19 mouse cellular contexts compared by ENCODE assay signal in genomic region chrX:102169724-102170123, GRCm38 (mm10). TPM values are rescaled to one million over a fixed set of nuclear protein-coding genes. Genes with fewer than 3 reads are reported as not detected.
A peak's percentile ranks its signal among the peaks of the same experiment; 100 is the strongest.
DNase-seq lines count a peak whose midpoint lies in the region; TF ChIP-seq lines count a peak whose summit lies in the region.
"Had no signal": no experiment of that assay in that cellular context is flagged by ENCODE, and none has a peak within 500 bp of the region (broad histone marks: within the 10 kb centered on the region; RNA-seq: fewer than 3 reads in every experiment).

No protein-coding gene starts in this region.

- H3K4me1 ChIP-seq in limb, embryonic 10.5 days = peaks cover 12% of the 10 kb centered on the region
- H3K4me1 ChIP-seq: embryonic facial prominence, embryonic 12.5 days had no signal

- TF ChIP-seq POLR2A in brain, embryonic 14.5 days (IDR thresholded peaks at IDR 0.05; ENCODE audit: borderline replicate concordance, extremely low read depth, insufficient read depth, insufficient read length, poor library complexity, severe bottlenecking) = no peak

- H3K36me3 ChIP-seq in limb, embryonic 10.5 days = no peaks in the 10 kb centered on the region
- H3K36me3 ChIP-seq: embryonic facial prominence, embryonic 12.5 days; forebrain, embryonic 15.5 days had no signal

- WGBS in limb, embryonic 10.5 days = 79% methylated on average over 1 of the region's 1 CpGs

- H3K4me3 ChIP-seq in limb, embryonic 10.5 days = no peak overlapping the region
- H3K4me3 ChIP-seq: embryonic facial prominence, embryonic 12.5 days; forebrain, embryonic 13.5 days; forebrain, embryonic 15.5 days had no signal

- no peaks in the 10 kb centered on the region for H3K9me3 ChIP-seq in limb, embryonic 10.5 days (replicated peaks)
- H3K9me3 ChIP-seq: embryonic facial prominence, embryonic 12.5 days; forebrain, embryonic 13.5 days; forebrain, embryonic 15.5 days had no signal

- peak; percentile 60 for DNase-seq in 3T3-L1 (ENCODE audit: low read depth, low spot score)
- DNase-seq in NIH3T3 (ENCODE audit: low read depth) = peak; percentile 44
- DNase-seq in brain, embryonic 14.5 days (ENCODE audit: low read depth) = peak; percentile 40
- DNase-seq in retina, embryonic 14.5 days (ENCODE audit: low spot score) = no peak
- no peak for DNase-seq in limb, embryonic 10.5 days (ENCODE audit: low spot score)
- DNase-seq: adrenal gland, adult 8-10 months; adrenal gland, postnatal 14 days; adrenal gland, postnatal 36 days; cerebellum, adult 11 months; cerebellum, adult 18-20 months; cerebellum, adult 8-10 months; cerebellum, adult 9-11 months; cerebellum, postnatal 14 days; cerebellum, postnatal 36 days; embryo, embryonic 11 days; forebrain, postnatal 0 days had no signal

- no peak overlapping the region for H3K27ac ChIP-seq in limb, embryonic 10.5 days
- H3K27ac ChIP-seq: embryonic facial prominence, embryonic 12.5 days; forebrain, embryonic 13.5 days; forebrain, embryonic 15.5 days had no signal

- TF ChIP-seq CTCF in brain, embryonic 14.5 days (IDR thresholded peaks at IDR 0.05; ENCODE audit: borderline replicate concordance, extremely low read depth, insufficient read depth, insufficient read length) = no peak

- H3K27me3 ChIP-seq in limb, embryonic 10.5 days (ENCODE audit: low read depth, poor library complexity, severe bottlenecking) = peaks cover 91% of the 10 kb centered on the region
- H3K27me3 ChIP-seq: forebrain, embryonic 13.5 days; forebrain, embryonic 15.5 days had no signal

RNA-seq across cellular contexts. Expression of gene Ercc6l, which starts 12.8 kb away (rescaled TPM):
- polyA plus RNA-seq in brain, embryonic 14.5 days (2012; rRNA removed) = 2.2 and 2.5 TPM in 2 replicates
- 22.7 and 23.7 TPM in 2 replicates for polyA plus RNA-seq in limb, embryonic 10.5 days (2016; fragmentation: Nextera tagmentation; extraction: Ambion mirVana)

RNA-seq across cellular contexts. Expression of gene Rps4x, which starts 19.5 kb away (rescaled TPM):
- 989 and 1,086 TPM in 2 replicates for polyA plus RNA-seq in brain, embryonic 14.5 days (2012; rRNA removed)
- 679 and 777 TPM in 2 replicates for polyA plus RNA-seq in limb, embryonic 10.5 days (2016; fragmentation: Nextera tagmentation; extraction: Ambion mirVana)

RNA-seq across cellular contexts. Expression of gene Pin4, which starts 50.5 kb away (rescaled TPM):
- polyA plus RNA-seq in brain, embryonic 14.5 days (2012; rRNA removed) = 38.2 and 39.8 TPM in 2 replicates
- polyA plus RNA-seq in limb, embryonic 10.5 days (2016; fragmentation: Nextera tagmentation; extraction: Ambion mirVana) = 81.2 and 96.0 TPM in 2 replicates

Comparison
In these comparisons a context has a peak if more than half of its experiments do, and no peak if none do; other contexts are left out.
1. DNase-seq: peak in 3T3-L1 (single experiment), NIH3T3 (single experiment) and brain, embryonic 14.5 days (single experiment); none in retina, embryonic 14.5 days (single experiment) and limb, embryonic 10.5 days (single experiment).